Mouse (Mus musculus) left cerebral cortex, adult 2 months (tissue): ENCODE data around the gene Dmgdh. TPM values are rescaled to one million over a fixed set of nuclear protein-coding genes. Genes with fewer than 3 reads are reported as not detected.

Source experiments
- DNase-seq, 2 experiments: peaks; one replicate each; pipeline ENCODE4 v3.0.0; 2021 to 2022; ENCODE audit warnings: low spot score in 2 of 2, mixed read lengths in 1 of 2; ENCODE audit errors: extremely low spot score in 1 of 2
- H3K27ac ChIP-seq: fragments of 200-600 bp; 2 replicates; pipeline ENCODE4 v1.8.1; 2022
- H3K4me3 ChIP-seq: fragments of 200-600 bp; 2 replicates; pipeline ENCODE4 v1.8.1; 2022
- CTCF ChIP-seq: fragments of 200-600 bp; IDR thresholded peaks from 2 replicates; pipeline ENCODE4 v1.8.1; 2022; ENCODE audit warnings: antibody characterized with exemption, mild to moderate bottlenecking, moderate library complexity
- intact Hi-C: fragments of 180-260 bp; cut with DNase I; formaldehyde crosslinking; loops from one replicate; pipeline ENCODE4 v1.15.1; 2025
- total RNA-seq, 2 experiments: library from RNA; stranded (reverse); gene quantifications; 2 replicates each; pipeline ENCODE4 v1.2.3; 2021

The Dmgdh gene
- total RNA-seq, 2 experiments from 2014 or later: 0.21 to 0.43 TPM

DNA sequence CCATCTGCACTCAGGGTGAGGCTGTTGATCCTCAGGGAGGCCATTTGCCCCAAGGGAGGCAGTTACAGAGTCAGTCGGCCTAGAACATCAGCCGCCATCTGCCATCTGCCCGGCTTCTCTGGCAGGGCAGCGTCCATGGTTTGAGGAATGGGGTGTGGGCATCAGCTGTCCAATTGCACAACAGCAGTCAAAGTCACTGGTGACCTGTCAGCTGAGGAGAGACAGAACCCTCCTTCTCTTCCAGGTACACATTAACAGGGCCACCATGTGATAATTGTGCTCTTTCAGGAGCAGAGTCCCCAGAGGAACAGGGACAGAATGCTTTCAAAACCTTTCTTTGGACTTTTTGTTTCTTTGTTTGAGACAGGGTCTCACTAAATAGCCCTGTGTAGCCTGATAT is 1.9 kb upstream of the Dmgdh start:
- Histone ChIP-seq H3K27ac (no peak overlapping the region), H3K4me3 (no peak overlapping the region)
- TF ChIP-seq CTCF: no peak
- intact Hi-C loops: no loop called here
- no peak for DNase-seq

DNA sequence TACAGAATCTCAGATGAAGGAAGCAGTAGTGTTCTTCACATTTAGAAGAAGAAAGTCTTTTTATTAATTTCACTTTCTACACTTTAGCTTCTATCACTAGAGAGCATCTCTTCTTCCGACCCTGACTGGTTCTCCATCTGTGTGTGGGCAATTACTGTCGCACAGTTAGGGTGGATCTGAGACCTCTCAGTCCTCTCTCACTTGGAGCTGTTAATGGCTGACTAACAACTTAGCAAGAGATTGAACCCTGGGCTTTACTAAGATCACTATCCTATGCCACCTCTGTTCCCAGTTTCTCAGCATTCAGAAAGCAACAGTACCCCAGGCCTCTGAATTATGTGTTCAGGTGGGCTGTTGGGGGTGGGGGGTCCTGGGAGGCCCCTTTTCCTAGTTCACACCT is 937 bp upstream of the Dmgdh start:
- no peak for TF ChIP-seq CTCF
- intact Hi-C loops: no loop called here
- Histone ChIP-seq H3K4me3 (no peak overlapping the region), H3K27ac (no peak overlapping the region)
- no peak for DNase-seq

GRCm38 (mm10) chr13:93676864-93677263 is 2.6 kb downstream of the Dmgdh start:
- no peak overlapping the region for H3K4me3 ChIP-seq
- intact Hi-C loops: no loop called here
- no peak overlapping the region for H3K27ac ChIP-seq
- TF ChIP-seq CTCF: no peak
- DNase-seq: peak in 1 of 2 experiments; percentile 42

DNA sequence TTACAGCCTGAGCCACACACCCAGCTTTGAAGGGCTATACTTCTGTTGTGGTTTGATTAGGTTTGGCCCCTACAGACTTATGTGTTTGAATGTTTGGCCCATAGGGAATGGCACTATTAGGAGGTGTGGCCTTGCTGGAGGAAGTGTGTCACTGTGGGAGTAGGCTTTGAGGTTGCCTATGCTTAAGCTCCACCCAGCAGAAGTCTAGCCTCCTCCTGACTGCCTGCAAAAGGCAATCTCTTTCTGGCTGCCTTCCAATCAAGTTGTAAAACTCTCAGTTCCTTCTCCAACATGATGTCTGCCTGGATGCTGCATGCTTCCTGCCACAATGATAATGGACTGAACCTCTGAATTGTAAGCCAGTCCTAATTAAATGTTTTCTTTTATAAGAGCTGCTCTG is 9.1 kb downstream of the Dmgdh start:
- Histone ChIP-seq H3K4me3 (no peak overlapping the region), H3K27ac (no peak overlapping the region)
- intact Hi-C loops: no loop called here
- TF ChIP-seq CTCF: no peak
- no peak for DNase-seq

DNA sequence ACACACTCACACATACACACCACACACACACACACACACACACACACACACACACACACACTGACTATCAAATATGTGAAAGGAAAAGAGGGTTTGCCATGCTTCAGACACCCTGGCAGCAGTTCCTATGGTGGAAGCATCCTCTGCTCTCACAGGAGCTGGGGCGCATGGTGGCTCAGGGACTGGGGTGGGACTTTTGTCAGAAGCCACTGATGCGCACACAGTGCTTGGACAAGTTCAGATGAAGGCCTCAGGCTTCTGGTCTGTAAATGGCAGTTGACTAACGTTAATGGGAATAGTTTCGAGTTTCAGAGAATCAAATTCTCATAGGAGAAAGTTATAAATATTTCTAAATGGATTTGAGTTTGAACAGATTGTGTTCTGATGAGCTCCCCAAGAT is 11.0 kb downstream of the Dmgdh start:
- TF ChIP-seq CTCF: no peak
- H3K27ac ChIP-seq: no peak overlapping the region

GRCm38 (mm10) chr13:93687321-93687720 is 13.1 kb downstream of the Dmgdh start:
- Histone ChIP-seq H3K4me3 (no peak overlapping the region), H3K27ac (peak overlapping the region; percentile 59)
- intact Hi-C loops: no loop called here
- DNase-seq: no peak
- TF ChIP-seq CTCF: no peak

More for the DNA sequence above, 11.0 kb downstream of the Dmgdh start:
- H3K4me3 ChIP-seq: no peak overlapping the region
- no peak for DNase-seq
- intact Hi-C loops: no loop called here

- no peak overlapping the region for H3K4me3 ChIP-seq
- TF ChIP-seq CTCF: no peak
- intact Hi-C loops: no loop called here
- DNase-seq: no peak
- no peak overlapping the region for H3K27ac ChIP-seq
Observed at GRCm38 (mm10) chr13:93689566-93689965, 15.3 kb downstream of the Dmgdh start.

DNA sequence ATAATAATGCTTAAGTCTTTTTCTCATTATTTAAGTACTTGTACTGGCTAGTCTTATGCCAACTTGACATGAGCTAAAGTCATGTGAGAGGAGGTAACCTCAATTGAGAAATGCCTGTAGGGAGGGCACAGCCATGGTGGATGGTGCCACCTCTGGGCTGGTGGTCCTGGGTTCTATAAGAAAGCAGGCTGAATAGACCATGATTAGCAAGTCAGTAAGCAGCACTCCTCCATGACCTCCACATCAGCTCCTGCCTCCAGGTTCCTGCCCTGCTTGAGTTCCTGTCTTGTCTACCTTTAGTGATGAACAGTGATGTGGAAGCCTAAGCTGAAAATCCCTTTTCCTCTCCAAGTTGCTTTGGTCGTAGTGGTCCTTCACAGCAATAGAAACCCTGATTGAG is 16.6 kb downstream of the Dmgdh start:
- Histone ChIP-seq H3K4me3 (no peak overlapping the region), H3K27ac (no peak overlapping the region)
- intact Hi-C loops: no loop called here
- TF ChIP-seq CTCF: no peak
- no peak for DNase-seq

GRCm38 (mm10) chr13:93698866-93699265 is 24.6 kb downstream of the Dmgdh start:
- no peak overlapping the region for H3K4me3 ChIP-seq
- DNase-seq: no peak
- no peak for TF ChIP-seq CTCF
- intact Hi-C loops: no loop called here
- H3K27ac ChIP-seq: no peak overlapping the region

- Histone ChIP-seq H3K27ac (no peak overlapping the region), H3K4me3 (no peak overlapping the region)
- DNase-seq: no peak
- intact Hi-C loops: loop anchor here (5.0 kb wide), 1 partner anchor 78 kb away; no protein-coding TSS in a partner anchor
- TF ChIP-seq CTCF: no peak
Observed at GRCm38 (mm10) chr13:93705697-93706096, 31.5 kb downstream of the Dmgdh start.

- no peak for DNase-seq
- intact Hi-C loops: loop anchor here (5.0 kb wide), 1 partner anchor 80 kb away; no protein-coding TSS in a partner anchor
Observed at GRCm38 (mm10) chr13:93707271-93707670, 33.0 kb downstream of the Dmgdh start.

DNA sequence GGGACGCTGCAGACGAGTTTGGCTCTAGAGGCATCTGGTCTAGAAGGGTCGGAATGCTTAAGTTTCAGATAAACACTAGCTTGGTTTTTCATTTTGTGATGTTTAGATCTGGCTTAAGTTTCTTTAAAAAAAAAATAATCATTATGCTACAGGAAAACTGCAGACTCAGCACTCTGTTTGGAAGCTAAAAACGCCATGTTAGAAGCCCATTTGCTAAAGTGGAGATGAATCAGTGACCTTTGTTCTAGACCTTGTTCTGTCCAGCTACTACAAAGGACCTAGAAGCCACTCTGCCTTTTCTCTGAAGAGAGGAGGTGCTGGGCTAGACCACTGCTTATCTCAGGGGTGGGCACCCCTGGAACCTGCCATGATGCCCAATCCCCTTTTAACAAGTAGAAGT is 36.1 kb downstream of the Dmgdh start:
- TF ChIP-seq CTCF: no peak
- no peak overlapping the region for H3K4me3 ChIP-seq
- DNase-seq: no peak
- no peak overlapping the region for H3K27ac ChIP-seq
- intact Hi-C loops: no loop called here

More at GRCm38 (mm10) chr13:93707271-93707670, 33.0 kb downstream of the Dmgdh start:
- no peak overlapping the region for H3K4me3 ChIP-seq
- H3K27ac ChIP-seq: no peak overlapping the region
- TF ChIP-seq CTCF: no peak

- no peak for TF ChIP-seq CTCF
- no peak for DNase-seq
- no peak overlapping the region for H3K4me3 ChIP-seq
- intact Hi-C loops: no loop called here
- no peak overlapping the region for H3K27ac ChIP-seq
Observed at GRCm38 (mm10) chr13:93711226-93711625, 37.0 kb downstream of the Dmgdh start.
